Mouse (Mus musculus) kidney, embryonic 16.5 days (tissue): ENCODE results near the gene Wscd2. TPM values are rescaled to one million over a fixed set of nuclear protein-coding genes. Genes with fewer than 3 reads are reported as not detected.

Experiments used
- ATAC-seq: fragments of 200-750 bp; cut with Nextera tagmentation; 2 replicates; pipeline ENCODE4 v1.8.0; 2017; ENCODE audit warnings: moderate TSS enrichment; ENCODE audit not compliant: low FRiP score, low TSS enrichment
- H3K27ac ChIP-seq: fragments of 300-500 bp; sonication (generic); 2 replicates; pipeline ENCODE4 v1.5.1; 2014; ENCODE audit warnings: low read length
- H3K27me3 ChIP-seq: fragments of 300-500 bp; sonication (generic); 2 replicates; pipeline ENCODE4 v1.6.1; 2014; ENCODE audit warnings: low read length, control low read depth, mixed read lengths; ENCODE audit not compliant: insufficient read depth
- H3K36me3 ChIP-seq: fragments of 300-500 bp; sonication (generic); 2 replicates; pipeline ENCODE4 v1.6.1; 2014; ENCODE audit warnings: low read length, control low read depth, mixed read lengths; ENCODE audit not compliant: insufficient read depth
- H3K4me1 ChIP-seq: fragments of 300-500 bp; sonication (generic); 2 replicates; pipeline ENCODE4 v1.6.1; 2014; ENCODE audit warnings: low read length, control low read depth, mixed read lengths; ENCODE audit not compliant: insufficient read depth
- H3K4me2 ChIP-seq: fragments of 300-500 bp; sonication (generic); replicated peaks from 2 replicates; pipeline ENCODE4 v1.6.1; 2014; ENCODE audit warnings: low read depth, low read length
- H3K4me3 ChIP-seq: fragments of 300-500 bp; sonication (generic); 2 replicates; pipeline ENCODE4 v1.5.1; 2014; ENCODE audit warnings: mild to moderate bottlenecking, low read length
- H3K9ac ChIP-seq: fragments of 300-500 bp; sonication (generic); replicated peaks from 2 replicates; pipeline ENCODE4 v1.6.1; 2014; ENCODE audit warnings: low read length
- H3K9me3 ChIP-seq: fragments of 300-500 bp; sonication (generic); 2 replicates; pipeline ENCODE4 v1.6.1; 2016; ENCODE audit warnings: low read length, control low read depth
- WGBS: fragments of 180-500 bp; shearing (Covaris S2); extraction: QIAGEN DNeasy Blood & Tissue Kit; methylation state at CpG from one replicate; pipeline ENCODE4 v1.1.7; 2014; 5-methylcytosine and 5-hydroxymethylcytosine counted together
- polyA plus RNA-seq: library from polyadenylated mRNA; unstranded; fragments of >200 nt; fragmentation: Nextera tagmentation; extraction: Ambion mirVana; gene quantifications from 2 replicates; pipeline ENCODE4 v1.2.1, GENCODE M21; 2015

The Wscd2 gene
- polyA plus RNA-seq, 1 experiment from 2014 or later, result 3.0 TPM

DNA sequence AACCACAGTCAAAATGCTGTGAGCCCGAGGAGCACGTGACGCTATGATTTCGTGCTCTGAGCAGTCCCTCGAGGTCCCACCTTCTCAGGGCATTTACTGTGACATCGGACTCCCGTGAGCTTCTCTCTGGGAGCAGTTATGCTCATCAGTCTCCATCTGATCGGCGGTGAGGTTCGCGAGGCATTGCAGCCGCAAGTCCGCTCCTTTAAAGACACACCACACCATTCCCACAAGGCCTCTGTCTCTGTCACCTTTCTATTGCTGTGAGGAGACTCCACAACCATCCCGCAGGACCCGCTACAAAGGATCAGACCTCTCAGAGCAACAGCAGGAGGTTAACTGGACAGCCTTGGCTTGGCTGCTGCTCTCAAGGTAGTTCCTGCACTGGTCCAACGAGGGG is 28.6 kb upstream of the Wscd2 start:
- H3K27ac ChIP-seq, result no peak overlapping the region
- H3K4me3 ChIP-seq, result no peak overlapping the region
- ATAC-seq, result no peak
- H3K9me3 ChIP-seq, result no peaks in the 10 kb centered on the region
- whole genome bisulfite sequencing, result 9% methylated on average over 16 of the region's 16 CpGs
- no peak overlapping the region; the same call in 1 of the 2 replicates for H3K4me2 ChIP-seq
- H3K4me1 ChIP-seq, result peaks cover 6% of the 10 kb centered on the region; the same call in 1 of the 2 replicates
- no peak overlapping the region for H3K9ac ChIP-seq
- H3K27me3 ChIP-seq, result peaks cover 9% of the 10 kb centered on the region
- H3K36me3 ChIP-seq, result no peaks in the 10 kb centered on the region

DNA sequence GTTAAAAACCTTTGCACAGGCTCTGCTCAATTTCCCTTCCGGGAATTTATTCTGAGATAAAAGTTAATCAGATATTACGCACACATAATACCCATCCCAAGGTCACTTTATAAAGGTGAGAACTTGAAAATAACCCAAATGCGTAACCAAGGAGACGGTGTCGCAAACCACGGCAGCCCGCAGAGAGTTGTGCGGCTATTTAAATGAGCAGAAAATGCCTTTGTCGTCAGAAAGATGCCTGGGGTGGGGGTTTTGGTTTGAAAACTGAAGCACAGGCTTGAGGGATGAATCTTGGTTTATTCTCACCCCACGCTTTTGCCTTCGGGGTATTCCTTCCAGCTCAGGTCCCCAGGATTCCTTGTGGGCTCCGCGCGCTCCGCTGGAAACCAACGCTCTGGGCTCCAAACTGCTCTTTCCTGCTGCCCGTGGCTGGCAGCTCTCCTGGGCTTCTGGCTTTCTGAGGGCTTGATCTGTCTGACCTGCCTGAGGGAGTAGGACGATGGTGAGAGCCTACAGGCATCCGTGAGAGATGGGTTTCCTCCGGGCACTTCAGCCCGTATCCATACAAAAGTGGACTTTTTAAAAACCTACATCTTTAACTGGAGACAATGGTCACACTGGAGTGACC is 28.0 kb upstream of the Wscd2 start:
- 46% methylated on average over 21 of the region's 21 CpGs for WGBS
- no peak overlapping the region; the same call in 1 of the 2 replicates for H3K4me2 ChIP-seq
- no peak overlapping the region for H3K9ac ChIP-seq
- H3K4me1 ChIP-seq, result peaks cover 6% of the 10 kb centered on the region
- peaks cover 9% of the 10 kb centered on the region for H3K27me3 ChIP-seq
- no peak overlapping the region for H3K4me3 ChIP-seq
- ATAC-seq, result no peak
- no peak overlapping the region for H3K27ac ChIP-seq
- H3K36me3 ChIP-seq, result no peaks in the 10 kb centered on the region
- H3K9me3 ChIP-seq, result no peaks in the 10 kb centered on the region

DNA sequence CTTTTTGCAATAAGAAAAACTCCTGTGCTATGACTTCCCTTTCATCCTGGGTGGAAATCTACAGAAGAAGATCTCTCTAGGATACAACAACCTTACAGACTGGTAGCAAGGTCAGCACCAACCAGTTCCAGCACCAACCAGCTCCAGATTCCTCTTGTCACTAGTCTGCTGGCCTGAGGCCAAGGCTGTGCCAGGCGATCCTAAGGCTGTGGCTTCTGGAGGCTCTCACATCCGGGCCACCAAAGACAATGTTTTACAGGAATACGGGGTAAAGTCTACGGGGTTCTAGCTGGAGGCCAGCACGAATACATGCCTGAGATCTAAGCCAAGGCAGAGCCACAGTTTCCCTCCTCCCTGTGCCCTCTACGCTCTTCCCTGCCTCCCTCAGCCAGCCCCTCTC is 25.4 kb upstream of the Wscd2 start:
- Histone ChIP-seq H3K4me1 (peaks cover 21% of the 10 kb centered on the region), H3K27ac (no peak overlapping the region), H3K36me3 (no peaks in the 10 kb centered on the region), H3K4me3 (no peak overlapping the region), H3K27me3 (peaks cover 9% of the 10 kb centered on the region), H3K9ac (no peak overlapping the region), H3K4me2 (no peak overlapping the region), H3K9me3 (no peaks in the 10 kb centered on the region)
- WGBS, result 75% methylated on average over 6 of the region's 6 CpGs
- no peak for ATAC-seq

DNA sequence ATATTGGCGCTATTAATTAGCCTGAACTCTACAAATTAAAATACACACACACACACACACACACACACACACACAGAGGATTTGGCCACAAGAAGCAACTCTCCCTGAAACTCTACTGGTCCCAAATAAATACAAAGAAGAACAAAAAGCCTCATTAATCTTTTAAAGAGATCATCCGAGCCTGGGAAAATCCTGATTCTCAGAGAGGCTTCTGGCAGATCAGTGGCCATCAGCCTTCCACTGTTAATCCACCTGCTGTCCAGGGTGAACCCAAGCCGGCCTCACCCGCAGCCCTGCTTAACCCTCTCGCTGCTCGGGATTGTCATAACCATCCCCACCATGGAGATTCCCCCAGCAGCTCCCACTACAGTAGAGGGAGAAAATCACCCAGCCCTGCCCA is 23.6 kb upstream of the Wscd2 start:
- ATAC-seq, result no peak
- WGBS, result 48% methylated on average over 6 of the region's 6 CpGs
- no peak overlapping the region for H3K27ac ChIP-seq
- no peak overlapping the region for H3K9ac ChIP-seq
- peaks cover 7% of the 10 kb centered on the region for H3K27me3 ChIP-seq
- no peak overlapping the region for H3K4me2 ChIP-seq
- peaks cover 21% of the 10 kb centered on the region for H3K4me1 ChIP-seq
- no peak overlapping the region for H3K4me3 ChIP-seq
- H3K9me3 ChIP-seq, result no peaks in the 10 kb centered on the region
- H3K36me3 ChIP-seq, result no peaks in the 10 kb centered on the region

DNA sequence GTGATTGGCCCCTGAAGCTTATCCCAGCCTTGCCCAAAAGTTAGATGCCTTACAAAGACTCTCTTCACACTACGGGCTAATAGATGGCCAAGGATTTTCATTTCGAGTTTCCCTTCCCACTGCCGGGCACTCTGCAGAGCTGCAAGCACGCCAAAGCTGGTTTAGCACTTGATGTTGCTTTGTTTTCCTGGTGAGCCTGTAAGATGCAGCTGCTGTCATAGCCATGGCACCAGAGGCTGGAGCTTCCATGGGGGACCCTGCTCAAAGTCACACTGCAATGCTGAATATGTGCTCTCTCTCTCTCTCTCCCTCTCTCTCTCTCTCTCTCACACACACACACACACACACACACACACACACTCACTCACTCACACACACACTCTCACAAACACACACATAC is 23.1 kb upstream of the Wscd2 start:
- Histone ChIP-seq H3K27ac (no peak overlapping the region), H3K9me3 (no peaks in the 10 kb centered on the region), H3K4me3 (no peak overlapping the region), H3K9ac (no peak overlapping the region), H3K27me3 (peaks cover 7% of the 10 kb centered on the region), H3K36me3 (no peaks in the 10 kb centered on the region), H3K4me1 (peaks cover 21% of the 10 kb centered on the region), H3K4me2 (no peak overlapping the region)
- 27% methylated on average over 4 of the region's 4 CpGs for whole genome bisulfite sequencing
- no peak for ATAC-seq

DNA sequence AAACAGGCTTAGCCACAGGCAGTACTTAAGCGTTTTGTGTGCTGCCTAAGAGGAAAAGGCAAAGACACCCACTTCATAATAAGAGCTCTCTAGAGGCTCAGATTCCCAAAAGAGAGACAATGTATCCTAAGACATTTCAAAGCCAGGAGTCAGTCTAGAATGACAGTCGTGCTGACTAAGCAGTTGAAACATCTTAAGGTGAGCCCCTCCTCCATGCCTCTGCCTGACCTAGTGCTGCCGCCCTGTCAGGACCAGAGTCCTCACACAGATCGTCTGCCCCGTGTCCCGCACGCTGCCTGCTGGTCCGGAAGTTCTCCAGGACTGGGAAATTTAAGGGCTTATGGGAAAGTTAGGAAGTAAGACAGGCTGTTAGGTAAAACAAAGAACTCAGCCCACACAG is 22.4 kb upstream of the Wscd2 start:
- H3K4me1 ChIP-seq, result peaks cover 21% of the 10 kb centered on the region
- H3K9ac ChIP-seq, result peak overlapping the region; percentile 18; the same call in 1 of the 2 replicates
- H3K27me3 ChIP-seq, result no peaks in the 10 kb centered on the region; the same call in 1 of the 2 replicates
- H3K9me3 ChIP-seq, result no peaks in the 10 kb centered on the region
- WGBS, result 2% methylated on average over 8 of the region's 8 CpGs
- 0 out of 2 replicates have a peak overlapping the region, but pooled peaks have one; percentile 3 for H3K4me3 ChIP-seq
- peak overlapping the region; percentile 62 for H3K27ac ChIP-seq
- H3K4me2 ChIP-seq, result peak overlapping the region; percentile 24
- no peak for ATAC-seq
- H3K36me3 ChIP-seq, result no peaks in the 10 kb centered on the region

DNA sequence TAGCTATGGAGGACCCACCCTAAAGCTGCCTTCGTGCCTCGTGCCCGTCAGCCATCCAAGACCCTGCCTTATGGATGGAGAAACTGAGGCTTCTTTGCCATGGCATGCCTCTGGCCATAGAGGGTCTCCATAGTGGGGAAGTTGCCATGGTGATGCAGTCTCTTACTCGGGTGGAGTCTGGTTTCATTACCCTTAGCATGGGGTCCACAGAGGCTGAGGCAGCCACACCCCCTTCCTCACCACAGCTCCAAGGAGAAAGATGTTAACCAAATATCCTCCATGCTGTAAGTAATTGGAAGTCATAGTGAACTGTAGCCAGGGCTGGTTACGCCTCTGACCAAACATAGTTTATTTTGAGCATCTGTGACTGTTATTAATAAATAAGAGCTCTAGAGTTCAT is 21.5 kb upstream of the Wscd2 start:
- Histone ChIP-seq H3K27ac (no peak overlapping the region), H3K4me3 (no peak overlapping the region), H3K36me3 (no peaks in the 10 kb centered on the region), H3K4me2 (no peak overlapping the region), H3K4me1 (peaks cover 15% of the 10 kb centered on the region), H3K27me3 (no peaks in the 10 kb centered on the region), H3K9ac (no peak overlapping the region), H3K9me3 (no peaks in the 10 kb centered on the region)
- no peak for ATAC-seq
- WGBS, result 65% methylated on average over 5 of the region's 5 CpGs

DNA sequence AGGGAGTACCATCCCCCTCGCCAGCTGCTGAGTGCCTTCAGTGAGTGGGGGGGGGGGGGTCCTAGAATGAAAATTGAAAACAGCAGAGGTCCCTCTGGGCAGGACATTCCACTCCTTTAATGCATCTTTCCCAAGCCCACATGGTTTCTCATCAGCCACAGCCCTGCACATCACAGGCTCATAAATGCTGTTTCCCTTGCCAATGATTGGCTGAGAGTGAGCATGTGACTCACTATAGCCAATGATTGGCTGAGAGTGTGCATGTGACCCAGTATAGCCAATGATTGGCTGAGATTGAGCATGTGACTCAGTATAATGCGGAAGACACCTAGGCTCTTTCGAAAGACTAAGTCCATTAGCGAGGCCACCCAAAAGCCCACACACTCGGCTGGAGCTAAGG is 20.9 kb upstream of the Wscd2 start:
- H3K27me3 ChIP-seq, result no peaks in the 10 kb centered on the region
- no peak overlapping the region for H3K27ac ChIP-seq
- H3K9me3 ChIP-seq, result no peaks in the 10 kb centered on the region
- peaks cover 15% of the 10 kb centered on the region for H3K4me1 ChIP-seq
- H3K9ac ChIP-seq, result no peak overlapping the region
- H3K4me3 ChIP-seq, result no peak overlapping the region
- H3K36me3 ChIP-seq, result no peaks in the 10 kb centered on the region
- no peak overlapping the region for H3K4me2 ChIP-seq
- ATAC-seq, result no peak
- WGBS, result 87% methylated on average over 5 of the region's 5 CpGs

DNA sequence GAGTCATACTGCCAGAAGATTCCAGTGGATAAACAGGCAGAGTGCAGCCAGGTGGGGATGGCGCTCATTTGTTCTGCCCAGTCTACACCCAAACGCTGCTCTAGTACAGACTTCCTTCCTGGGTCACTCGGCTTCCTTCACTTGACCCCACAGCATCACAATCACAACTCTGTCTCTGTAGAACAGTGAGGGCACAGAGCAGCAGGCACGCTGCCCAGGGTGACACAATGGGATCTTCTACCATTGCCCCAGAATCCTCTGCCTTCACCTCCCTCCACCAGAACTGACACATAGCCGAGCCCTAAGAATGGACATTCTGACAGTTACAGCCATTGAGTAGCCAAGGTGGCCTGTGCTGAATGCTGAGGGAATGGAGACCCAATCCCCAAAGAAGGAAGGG is 20.3 kb upstream of the Wscd2 start:
- Histone ChIP-seq H3K9me3 (no peaks in the 10 kb centered on the region), H3K36me3 (no peaks in the 10 kb centered on the region), H3K27me3 (no peaks in the 10 kb centered on the region), H3K4me2 (no peak overlapping the region), H3K4me3 (no peak overlapping the region), H3K9ac (no peak overlapping the region), H3K27ac (no peak overlapping the region), H3K4me1 (peaks cover 15% of the 10 kb centered on the region)
- WGBS, result 90% methylated on average over 5 of the region's 5 CpGs
- no peak for ATAC-seq

DNA sequence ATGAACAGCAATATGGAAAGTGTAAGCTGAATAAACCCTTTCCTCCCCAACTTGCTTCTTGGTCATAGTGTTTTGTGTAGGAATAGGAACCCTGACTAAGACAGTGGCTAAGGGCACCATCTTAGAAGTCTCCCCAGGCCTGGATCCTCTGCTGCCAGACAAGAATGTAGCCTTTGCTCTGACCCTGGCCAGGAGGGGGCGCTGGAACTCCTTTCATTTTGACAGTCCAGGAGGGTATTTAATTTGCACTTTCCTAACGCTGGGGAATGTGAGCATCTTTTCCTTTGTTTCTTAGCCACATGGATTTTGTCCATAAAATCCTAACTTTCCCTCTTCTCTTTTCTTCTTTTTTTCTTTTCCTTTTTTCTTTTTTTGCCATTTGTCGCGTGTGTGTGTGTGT is 18.7 kb upstream of the Wscd2 start:
- ATAC-seq, result no peak
- 42% methylated on average over 4 of the region's 4 CpGs for WGBS
- no peak overlapping the region for H3K4me3 ChIP-seq
- peaks cover 17% of the 10 kb centered on the region for H3K4me1 ChIP-seq
- no peaks in the 10 kb centered on the region for H3K9me3 ChIP-seq
- no peaks in the 10 kb centered on the region for H3K27me3 ChIP-seq
- no peak overlapping the region for H3K4me2 ChIP-seq
- no peak overlapping the region for H3K27ac ChIP-seq
- no peaks in the 10 kb centered on the region for H3K36me3 ChIP-seq
- no peak overlapping the region for H3K9ac ChIP-seq
